Mouse (Mus musculus) hindbrain, postnatal 0 days (tissue): Measurements from ENCODE around the gene Klhdc7b. TPM values are rescaled to one million over a fixed set of nuclear protein-coding genes. Genes with fewer than 3 reads are reported as not detected.

ENCODE experiments used
- ATAC-seq: fragments of 200-750 bp; cut with Nextera tagmentation; 2 replicates; pipeline ENCODE4 v1.8.0; 2017; ENCODE audit warnings: mild to moderate bottlenecking, moderate TSS enrichment, moderate library complexity
- DNase-seq: peaks from one replicate; pipeline ENCODE4 v3.0.0-alpha.2; 2015; ENCODE audit warnings: low spot score
- H3K27ac ChIP-seq: fragments of 300-500 bp; sonication (generic); 2 replicates; pipeline ENCODE4 v1.5.1; 2014; ENCODE audit warnings: mild to moderate bottlenecking
- H3K27me3 ChIP-seq: fragments of 300-500 bp; sonication (generic); 2 replicates; pipeline ENCODE4 v1.6.1; 2014; ENCODE audit warnings: low read length, mixed read lengths; ENCODE audit not compliant: insufficient read depth
- H3K36me3 ChIP-seq: fragments of 300-500 bp; sonication (generic); 2 replicates; pipeline ENCODE4 v1.6.1; 2014; ENCODE audit warnings: low read length, mixed read lengths; ENCODE audit not compliant: insufficient read depth
- H3K4me1 ChIP-seq: fragments of 300-500 bp; sonication (generic); 2 replicates; pipeline ENCODE4 v1.6.1; 2014; ENCODE audit warnings: antibody characterized with exemption, low read length, mixed read lengths; ENCODE audit not compliant: insufficient read depth
- H3K4me2 ChIP-seq: fragments of 300-500 bp; sonication (generic); 2 replicates; pipeline ENCODE4 v1.6.1; 2014; ENCODE audit warnings: low read depth, mild to moderate bottlenecking, low read length, moderate library complexity, mixed read lengths
- H3K4me3 ChIP-seq: fragments of 300-500 bp; sonication (generic); 2 replicates; pipeline ENCODE4 v1.5.1; 2014; ENCODE audit warnings: low read length
- H3K9ac ChIP-seq: fragments of 300-500 bp; sonication (generic); replicated peaks from 2 replicates; pipeline ENCODE4 v1.6.1; 2014; ENCODE audit warnings: mild to moderate bottlenecking, low read length, moderate library complexity, mixed read lengths
- H3K9me3 ChIP-seq: fragments of 300-500 bp; sonication (generic); 2 replicates; pipeline ENCODE4 v1.6.1; 2016; ENCODE audit warnings: low read length, mixed read lengths
- CTCF ChIP-seq: IDR thresholded peaks from 2 replicates; pipeline ENCODE4 v1.5.1; 2016; ENCODE audit warnings: antibody characterized with exemption, control low read depth, low read depth
- WGBS: fragments of 180-500 bp; shearing (Covaris S2); extraction: QIAGEN DNeasy Blood & Tissue Kit; methylation state at CpG from one replicate; pipeline ENCODE4 v1.1.7; 2014; 5-methylcytosine and 5-hydroxymethylcytosine counted together
- polyA plus RNA-seq: library from polyadenylated mRNA; unstranded; fragments of >200 nt; fragmentation: Nextera tagmentation; extraction: Ambion mirVana; gene quantifications from 2 replicates; pipeline ENCODE4 v1.2.1, GENCODE M21; 2015
- total RNA-seq: library from RNA; depleted of rRNA; stranded (reverse); fragments of >200 nt; gene quantifications from 2 replicates; pipeline ENCODE4 v1.2.3, GENCODE M21; 2014

Klhdc7b gene
- total and polyA plus RNA-seq, 2 experiments from 2014 or later = 0.04 to 0.26 TPM

- Histone ChIP-seq H3K9me3 (no peaks in the 10 kb centered on the region), H3K4me3 (no peak overlapping the region), H3K27ac (no peak overlapping the region), H3K36me3 (peaks cover 26% of the 10 kb centered on the region), H3K9ac (no peak overlapping the region), H3K4me2 (no peak overlapping the region), H3K27me3 (no peaks in the 10 kb centered on the region), H3K4me1 (peaks cover 13% of the 10 kb centered on the region)
- no peak for TF ChIP-seq CTCF
- DNase-seq (no peak), ATAC-seq (no peak)
- 91% methylated on average over 3 of the region's 3 CpGs for WGBS
Measured at GRCm38 (mm10) chr15:89358784-89359183, 25.9 kb upstream of the Klhdc7b start.

GRCm38 (mm10) chr15:89363051-89363450 lies 21.7 kb upstream of the Klhdc7b start:
- DNase-seq (no peak), ATAC-seq (no peak)
- Histone ChIP-seq H3K36me3 (peaks cover 68% of the 10 kb centered on the region), H3K9me3 (no peaks in the 10 kb centered on the region), H3K27me3 (no peaks in the 10 kb centered on the region), H3K27ac (no peak overlapping the region), H3K4me1 (no peaks in the 10 kb centered on the region), H3K4me2 (no peak overlapping the region), H3K4me3 (no peak overlapping the region), H3K9ac (no peak overlapping the region)
- no peak for TF ChIP-seq CTCF
- 94% methylated on average over 7 of the region's 7 CpGs for WGBS

- DNase-seq = no peak
- Histone ChIP-seq H3K4me2 (no peak overlapping the region), H3K4me1 (no peaks in the 10 kb centered on the region), H3K9ac (no peak overlapping the region), H3K36me3 (peaks cover 82% of the 10 kb centered on the region), H3K9me3 (no peaks in the 10 kb centered on the region), H3K27me3 (no peaks in the 10 kb centered on the region), H3K27ac (no peak overlapping the region), H3K4me3 (no peak overlapping the region)
- WGBS = 94% methylated on average over 4 of the region's 4 CpGs
- no peak for TF ChIP-seq CTCF
- ATAC-seq = no peak
Measured at GRCm38 (mm10) chr15:89365141-89365551, 19.6 kb upstream of the Klhdc7b start.

GRCm38 (mm10) chr15:89372068-89372467 lies 12.6 kb upstream of the Klhdc7b start:
- DNase-seq (no peak), ATAC-seq (no peak)
- Histone ChIP-seq H3K27ac (no peak overlapping the region), H3K36me3 (peaks cover 46% of the 10 kb centered on the region), H3K9ac (no peak overlapping the region), H3K9me3 (no peaks in the 10 kb centered on the region), H3K27me3 (peaks cover 8% of the 10 kb centered on the region; the same call in 1 of the 2 replicates), H3K4me2 (no peak overlapping the region), H3K4me1 (no peaks in the 10 kb centered on the region; the same call in 1 of the 2 replicates), H3K4me3 (no peak overlapping the region)
- 86% methylated on average over 13 of the region's 13 CpGs for WGBS
- TF ChIP-seq CTCF = no peak

GRCm38 (mm10) chr15:89372536-89372935 lies 12.2 kb upstream of the Klhdc7b start:
- Histone ChIP-seq H3K4me3 (peak overlapping the region; percentile 66; the same call in 1 of the 2 replicates), H3K27me3 (peaks cover 9% of the 10 kb centered on the region; the same call in 1 of the 2 replicates), H3K9me3 (no peaks in the 10 kb centered on the region), H3K9ac (peak overlapping the region; percentile 68; the same call in 1 of the 2 replicates), H3K4me2 (peak overlapping the region; percentile 69), H3K27ac (peak overlapping the region; percentile 88; the same call in 1 of the 2 replicates), H3K4me1 (no peaks in the 10 kb centered on the region; the same call in 1 of the 2 replicates), H3K36me3 (peaks cover 41% of the 10 kb centered on the region)
- no peak for ATAC-seq
- 79% methylated on average over 7 of the region's 7 CpGs for WGBS
- no peak for DNase-seq
- TF ChIP-seq CTCF = no peak

- Histone ChIP-seq H3K4me2 (peak overlapping the region; percentile 69), H3K27me3 (peaks cover 14% of the 10 kb centered on the region), H3K27ac (peak overlapping the region; percentile 88), H3K4me3 (peak overlapping the region; percentile 66), H3K9ac (peak overlapping the region; percentile 68), H3K36me3 (peaks cover 34% of the 10 kb centered on the region), H3K4me1 (no peaks in the 10 kb centered on the region; the same call in 1 of the 2 replicates), H3K9me3 (no peaks in the 10 kb centered on the region)
- ATAC-seq (peak; percentile 81), DNase-seq (peak; percentile 86)
- 2% methylated on average over 35 of the region's 35 CpGs for WGBS
- peak; percentile 71 for TF ChIP-seq CTCF
Measured at GRCm38 (mm10) chr15:89373027-89373761, 11.5 kb upstream of the Klhdc7b start.

- ATAC-seq (peak; percentile 80), DNase-seq (peak; percentile 95)
- peaks cover 17% of the 10 kb centered on the region for H3K27me3 ChIP-seq
- peaks cover 5% of the 10 kb centered on the region; the same call in 1 of the 2 replicates for H3K4me1 ChIP-seq
- peak; percentile 87 for TF ChIP-seq CTCF
- H3K4me2 ChIP-seq = peak within 1 kb of the TSS; percentile 69
- H3K36me3 ChIP-seq = peaks cover 29% of the 10 kb centered on the region
- peak within 1 kb of the TSS; percentile 66 for H3K4me3 ChIP-seq
- under 1% methylated on average over 42 of the region's 42 CpGs for WGBS
- H3K9me3 ChIP-seq = no peaks in the 10 kb centered on the region
- peak within 1 kb of the TSS; percentile 68 for H3K9ac ChIP-seq
- H3K27ac ChIP-seq = peak within 1 kb of the TSS; percentile 88
Measured at GRCm38 (mm10) chr15:89373762-89374248, 10.9 kb upstream of the Klhdc7b start, which contains the start of gene Sco2. Gene Sco2, minus strand, starts transcription at chr15:89373846.
